Mouse (Mus musculus) MN1 (cell line): ENCODE data around the gene Ndufa1.
"Not testable (repeated sequence)": the region's sequence is repeated elsewhere in the genome, so short reads cannot be mapped to it uniquely, and the experiment has no call there.

Experiments
- DNase-seq: peaks from one replicate; pipeline ENCODE4 v3.0.0-alpha.2; 2016; ENCODE audit warnings: low spot score

Ndufa1 gene

DNA sequence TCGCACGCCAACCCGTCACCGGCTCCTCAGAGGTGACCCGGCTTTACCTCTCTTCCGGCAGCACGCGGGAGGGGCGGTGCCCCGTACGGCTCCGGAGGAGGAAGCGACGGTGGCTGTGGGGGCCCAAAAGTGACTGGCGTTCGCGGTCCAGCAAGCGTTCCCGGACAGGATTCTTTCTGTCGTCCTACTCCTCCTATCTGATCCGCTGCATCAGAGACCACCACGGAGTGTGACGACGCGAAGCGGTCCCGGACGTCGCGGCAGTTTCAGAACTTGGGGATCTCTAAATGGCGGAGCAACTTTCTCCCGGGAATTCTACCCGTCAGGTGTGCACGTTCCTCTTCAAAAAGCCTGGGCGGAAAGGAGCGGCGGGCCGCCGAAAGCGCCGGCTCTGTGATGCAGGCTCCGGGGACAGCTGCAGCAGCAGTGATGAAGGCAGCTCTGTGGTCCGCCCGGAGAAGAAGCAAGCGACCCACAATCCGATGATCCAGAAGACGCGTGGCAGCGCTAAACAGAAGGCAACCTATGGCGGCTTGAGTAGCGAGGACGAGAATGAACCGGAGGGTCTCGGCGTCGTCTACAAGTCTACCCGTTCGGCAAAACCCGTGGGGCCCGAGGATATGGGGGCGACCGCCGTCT, at the start of gene Ndufa1, which contains the start of gene Rnf113a1:
Gene Ndufa1 (minus strand): TSS at position 59 of the 639 bp plus-strand sequence.
Gene Rnf113a1 (plus strand): TSS at position 141 of the 639 bp plus-strand sequence.
- peak; percentile 76 for DNase-seq

DNA sequence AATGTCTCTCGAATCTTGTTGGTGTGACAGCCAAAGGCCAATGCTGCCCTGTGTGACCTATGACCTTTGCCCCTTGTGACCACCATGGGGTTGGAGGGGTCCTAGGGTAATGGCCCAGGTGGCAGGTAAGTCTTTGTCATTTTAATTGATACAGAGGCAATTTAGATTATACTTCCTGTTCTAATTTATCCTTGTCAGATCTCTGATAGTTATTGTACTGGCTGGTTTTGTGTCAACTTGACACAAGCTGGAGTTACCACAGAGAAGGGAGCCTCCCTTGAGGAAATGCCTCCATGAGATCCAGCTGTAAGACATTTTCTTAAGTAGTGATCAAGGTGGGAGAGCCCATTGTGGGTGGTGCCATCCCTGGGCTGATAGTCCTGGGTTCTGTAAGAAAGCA, 31.2 kb upstream of the Ndufa1 start, which contains the start of gene Rhox1:
Gene Rhox1 (minus strand): TSS at position 101 of the 400 bp plus-strand sequence.
- not testable (repeated sequence) for DNase-seq

DNA sequence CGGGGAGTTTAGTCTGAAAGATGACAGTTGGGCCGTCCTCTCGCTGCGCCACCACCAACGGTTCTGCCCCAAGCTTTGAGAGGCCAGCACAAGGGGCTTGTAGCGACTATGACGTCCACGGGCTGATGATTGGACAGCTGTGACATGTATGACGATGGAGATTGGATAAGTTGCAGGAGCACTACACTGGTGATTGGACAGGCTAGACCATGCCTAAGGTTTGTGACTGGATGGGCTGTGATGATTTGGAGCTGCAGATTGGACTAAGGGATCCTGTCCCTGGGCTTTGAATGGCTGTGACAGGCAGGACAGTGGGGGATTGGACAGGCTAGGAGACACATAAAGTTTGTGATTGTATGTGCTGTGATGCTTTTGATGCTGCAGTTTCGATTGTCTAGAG, 20.0 kb upstream of the Ndufa1 start, which contains the start of gene Gm9:
Gene Gm9 (minus strand): TSS at position 101 of the 400 bp plus-strand sequence.
- no peak for DNase-seq

DNA sequence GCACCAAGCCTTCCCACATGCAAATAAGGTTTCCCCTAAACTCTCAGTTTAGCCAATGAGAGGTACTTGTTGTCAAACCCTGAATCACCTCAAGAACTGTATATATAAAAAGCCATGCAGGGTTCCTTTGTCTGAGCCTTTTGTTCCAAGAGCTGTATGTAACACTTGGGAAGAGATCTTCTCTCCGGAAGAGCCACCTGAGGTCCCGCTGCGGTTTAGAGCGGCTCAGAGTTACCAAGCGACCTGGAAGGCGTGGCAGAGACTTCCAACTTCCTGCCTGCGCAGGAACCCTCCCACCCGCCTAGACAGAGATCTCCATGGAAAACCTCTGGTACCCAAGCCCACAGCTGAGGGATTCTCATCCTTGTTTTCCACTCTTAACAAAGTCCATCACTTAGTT, 7.7 kb upstream of the Ndufa1 start:
- DNase-seq = no peak

DNA sequence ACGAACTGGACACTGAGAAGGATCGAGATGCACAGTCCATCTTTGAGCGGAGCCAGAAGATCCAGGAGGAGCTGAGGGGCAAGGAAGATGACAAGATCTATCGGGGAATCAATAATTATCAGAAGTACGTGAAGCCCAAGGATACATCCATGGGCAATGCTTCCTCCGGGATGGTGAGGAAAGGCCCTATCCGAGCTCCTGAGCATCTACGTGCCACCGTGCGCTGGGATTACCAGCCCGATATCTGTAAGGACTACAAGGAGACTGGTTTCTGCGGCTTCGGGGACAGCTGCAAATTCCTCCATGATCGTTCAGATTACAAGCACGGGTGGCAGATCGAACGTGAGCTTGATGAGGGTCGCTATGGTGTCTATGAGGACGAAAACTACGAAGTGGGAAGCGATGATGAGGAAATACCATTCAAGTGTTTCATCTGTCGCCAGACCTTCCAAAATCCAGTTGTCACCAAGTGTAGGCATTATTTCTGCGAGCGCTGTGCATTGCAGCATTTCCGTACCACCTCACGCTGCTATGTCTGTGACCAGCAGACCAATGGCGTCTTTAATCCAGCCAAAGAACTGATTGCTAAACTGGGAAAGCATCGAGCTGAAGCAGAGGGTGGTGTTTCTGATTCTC, 899 bp upstream of the Ndufa1 start:
- DNase-seq = peak; percentile 10

DNA sequence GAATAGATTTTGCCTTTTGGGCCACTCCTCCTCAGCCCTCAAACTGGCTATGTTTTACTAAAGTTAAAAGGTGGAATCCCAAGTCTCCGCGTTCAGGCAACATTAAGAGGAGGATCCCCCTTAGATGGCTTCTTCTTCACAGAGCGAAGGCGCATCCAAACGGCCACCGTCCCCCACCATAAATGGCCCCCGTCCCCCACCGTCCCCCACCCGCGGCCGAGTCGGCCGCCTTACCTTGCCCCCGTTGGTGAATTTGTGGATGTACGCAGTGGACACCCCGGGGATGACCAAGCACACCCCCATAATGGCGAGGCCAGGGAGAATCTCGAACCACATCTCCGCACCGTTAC, 233 bp downstream of the Ndufa1 start:
- DNase-seq = no peak

DNA sequence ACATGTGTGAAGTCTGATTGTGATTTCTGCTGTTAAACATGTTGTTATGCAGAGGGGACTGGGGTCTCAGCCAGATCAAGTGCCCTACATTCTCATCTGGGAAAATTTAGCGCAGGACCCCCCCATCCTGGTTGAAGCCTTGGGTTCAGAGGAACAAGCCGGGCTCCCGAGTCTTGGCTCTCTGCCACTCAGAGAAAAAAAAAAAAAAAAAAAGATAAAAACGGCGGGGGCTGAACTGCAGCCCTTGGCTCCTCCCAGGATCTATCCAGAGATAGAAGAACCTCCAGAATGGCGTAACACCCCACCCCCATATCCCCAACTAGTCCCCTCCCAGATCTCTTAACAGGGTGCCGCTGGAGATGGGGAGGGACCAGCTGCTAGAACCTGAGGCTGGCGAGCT, 6.6 kb downstream of the Ndufa1 start:
- DNase-seq = not testable (repeated sequence)

DNA sequence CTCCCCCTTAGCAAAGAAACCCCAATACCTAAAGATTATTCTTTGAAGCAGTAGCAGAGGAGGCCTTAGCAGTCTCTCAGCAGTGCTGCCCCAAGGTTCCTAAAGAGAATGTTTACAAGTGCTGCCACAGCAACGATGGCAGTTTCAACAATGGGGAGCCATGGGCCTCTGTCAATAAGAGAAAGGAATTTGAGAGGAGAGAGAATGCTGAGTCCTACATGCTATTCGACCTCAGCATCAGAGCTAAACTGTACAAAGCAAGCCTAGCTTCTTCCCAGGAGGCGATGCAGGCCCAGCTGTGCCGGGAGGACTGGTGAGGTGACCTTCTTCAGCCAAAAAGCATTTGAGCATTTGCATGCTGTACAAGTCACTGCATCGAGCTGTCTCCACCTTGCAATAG, 22.2 kb downstream of the Ndufa1 start, which contains the start of gene Akap14:
Gene Akap14 (minus strand): TSS at position 101 of the 400 bp plus-strand sequence.
- no peak for DNase-seq

DNA sequence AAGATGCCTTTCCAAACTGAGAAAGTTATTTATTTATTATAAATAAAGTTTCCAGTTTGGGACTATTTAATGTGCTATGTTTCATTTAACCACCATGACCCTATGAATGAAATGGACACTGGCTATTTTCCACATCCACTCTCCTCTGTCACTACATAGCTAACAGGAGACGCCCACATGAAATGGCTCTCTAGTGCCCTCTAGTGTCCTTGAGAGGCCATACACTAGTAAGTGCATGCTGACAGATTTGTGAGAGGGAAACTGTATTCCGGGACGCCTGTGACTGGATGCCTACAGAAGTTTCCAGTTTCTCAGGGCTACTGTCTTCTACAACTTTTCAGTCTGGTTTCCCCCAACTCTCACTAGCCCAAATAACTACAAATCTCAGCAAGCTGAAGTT, 23.9 kb downstream of the Ndufa1 start:
- peak; percentile 52 for DNase-seq

DNA sequence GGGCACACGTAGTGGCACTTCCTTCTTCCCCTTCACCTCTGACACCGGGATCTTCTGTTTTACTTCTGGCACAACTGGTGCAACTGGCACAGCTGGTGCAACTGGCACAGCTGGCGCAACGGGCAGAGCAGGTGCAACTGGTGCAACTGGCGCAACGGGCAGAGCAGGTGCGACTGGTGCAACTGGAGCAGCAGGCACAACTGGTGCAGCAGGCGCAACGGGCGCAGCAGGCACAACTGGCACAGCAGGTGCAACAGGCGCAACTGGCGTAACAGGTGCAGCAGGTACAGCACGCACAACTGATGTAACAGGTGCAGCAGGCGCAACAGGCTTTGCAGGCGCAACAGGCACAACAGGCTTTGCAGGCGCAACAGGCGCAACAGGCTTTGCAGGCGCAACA, 27.8 kb downstream of the Ndufa1 start:
- no peak for DNase-seq

DNA sequence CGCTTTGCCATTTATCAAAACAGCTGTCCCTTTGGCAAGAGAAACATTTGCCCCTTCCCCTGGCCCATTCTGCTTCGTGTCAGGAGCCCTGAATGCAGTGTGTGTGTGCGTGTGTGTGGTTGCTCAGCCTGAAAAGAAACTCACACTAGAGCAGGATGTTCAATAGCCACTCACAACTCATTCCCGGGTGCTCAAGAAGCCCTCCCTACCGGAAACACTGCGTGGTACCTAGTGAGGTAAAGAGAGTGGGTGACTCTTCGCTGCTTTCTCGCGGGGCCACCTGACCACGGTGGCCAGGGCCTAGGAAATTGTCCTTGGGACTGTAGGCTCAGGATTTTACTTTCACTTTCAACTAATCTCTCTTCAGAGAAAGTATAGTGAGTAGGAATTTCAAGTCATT, 29.8 kb downstream of the Ndufa1 start:
- no peak for DNase-seq

DNA sequence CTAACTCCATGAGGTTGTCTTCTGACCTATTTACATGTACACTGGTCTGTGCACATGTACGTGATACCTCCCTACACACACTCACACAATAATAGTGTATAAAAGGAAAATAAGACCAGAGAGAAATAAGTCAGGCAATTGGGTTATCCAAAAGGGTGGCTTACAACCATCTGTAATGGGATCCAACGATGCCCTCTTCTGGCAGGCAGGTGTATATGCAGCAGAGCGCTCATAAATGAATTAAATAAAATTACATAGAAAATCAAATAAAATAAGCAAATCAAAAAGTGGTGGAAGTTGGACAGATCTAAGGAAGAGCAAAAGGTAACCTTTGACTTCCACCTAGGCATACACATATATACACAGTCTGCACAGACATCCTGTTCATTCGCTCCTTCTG, 33.1 kb downstream of the Ndufa1 start:
- no peak for DNase-seq

DNA sequence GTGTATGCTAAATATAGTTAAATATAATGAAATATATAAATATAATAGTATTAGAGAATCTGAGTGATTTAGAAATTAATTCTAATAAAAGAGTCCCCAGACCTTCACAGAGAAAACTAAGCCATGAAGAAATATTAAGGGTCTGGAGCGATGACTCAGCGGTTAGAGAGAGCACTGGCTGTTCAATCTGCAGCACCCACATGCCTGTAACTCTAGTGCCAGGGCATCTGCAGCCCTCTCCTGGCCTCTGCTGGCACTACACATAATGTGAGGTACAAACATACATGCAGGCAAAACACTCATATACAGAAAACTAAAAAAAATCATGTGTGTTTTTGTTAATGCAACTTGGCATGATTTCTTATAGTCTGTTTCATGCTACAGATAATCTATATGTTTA, 46.0 kb downstream of the Ndufa1 start:
- peak; percentile 45 for DNase-seq

DNA sequence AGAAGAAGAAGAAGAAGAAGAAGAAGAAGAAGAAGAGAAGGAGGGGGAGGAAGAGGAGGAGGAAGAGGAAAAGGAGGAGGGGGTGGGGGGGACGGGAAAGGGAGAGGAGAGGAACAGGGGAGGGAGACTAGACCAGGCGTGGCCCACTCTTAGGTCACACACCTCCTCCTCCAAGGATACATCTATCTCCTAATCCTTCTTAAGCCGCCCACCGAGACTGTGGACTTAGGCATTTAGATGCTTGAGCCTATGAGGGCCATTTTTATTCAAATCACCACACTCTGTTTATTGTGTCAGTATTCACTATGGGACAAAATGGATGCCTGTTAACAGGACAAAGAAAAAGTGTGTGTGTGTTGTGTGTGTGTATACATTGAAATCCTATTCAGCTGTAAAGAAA, 46.5 kb downstream of the Ndufa1 start:
- not testable (repeated sequence) for DNase-seq

DNA sequence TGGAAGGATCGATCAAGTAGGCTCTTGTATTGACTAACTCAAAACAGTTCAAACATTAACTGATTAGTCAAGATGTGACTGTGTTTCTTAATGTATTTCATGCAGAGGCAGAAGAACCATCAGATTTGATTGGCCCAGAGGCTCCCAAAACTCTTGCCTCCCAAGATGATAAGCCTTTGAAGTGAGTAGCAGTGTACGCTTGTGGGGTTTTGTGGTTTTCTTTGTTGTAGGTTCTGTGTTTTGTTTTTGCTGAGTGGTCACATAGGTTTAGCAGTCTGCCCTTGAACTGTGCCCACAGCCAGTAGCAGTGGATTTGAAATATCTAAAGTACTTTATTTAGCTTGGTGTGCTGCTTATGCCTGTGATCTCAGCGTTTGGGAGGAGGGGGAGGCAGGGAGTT, 49.2 kb downstream of the Ndufa1 start:
- no peak for DNase-seq
